Mouse (Mus musculus): ENCODE data around the gene 1810009A15Rik.

DNA sequence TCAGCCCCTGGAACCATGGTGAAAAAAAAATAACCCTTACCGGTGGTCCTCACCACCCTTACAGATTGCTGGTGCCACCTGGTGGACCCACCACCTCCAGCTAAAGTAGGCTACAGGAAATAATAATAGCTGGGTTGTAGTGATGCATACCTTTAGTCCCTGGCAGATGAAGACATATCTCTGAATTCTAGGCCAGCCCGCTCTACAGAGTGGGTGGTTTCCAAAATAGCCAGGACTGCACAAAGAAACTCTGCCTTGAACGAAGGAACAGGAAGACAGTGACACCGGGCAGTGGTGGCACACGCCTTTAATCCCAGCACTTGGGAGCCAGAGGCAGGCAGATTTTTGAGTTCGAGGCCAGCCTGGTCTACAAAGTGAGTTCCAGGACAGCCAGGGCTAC is 24.4 kb upstream of the 1810009A15Rik start:
- TF ChIP-seq GATA1 (IDR thresholded peaks at IDR 0.05; ENCODE audit: borderline replicate concordance, low read length) (no peak), FLI1 (IDR thresholded peaks at IDR 0.05; ENCODE audit: low read length) (no peak)

Data from megakaryocyte, embryonic 14.5 days (primary cell).